Mouse (Mus musculus): Measurements from ENCODE around the gene Slco2a1.

- TF ChIP-seq CTCF (IDR thresholded peaks at IDR 0.05; ENCODE audit: low read depth) (no peak), EP300 (IDR thresholded peaks at IDR 0.05; ENCODE audit: low read depth) (no peak)
Measured at GRCm38 (mm10) chr9:102946469-102947015, 42.0 kb upstream of the Slco2a1 start.

All from liver, postnatal 0 days (tissue).